Mouse (Mus musculus) forelimb bud, embryonic 11.5 days (tissue): Measurements from ENCODE around the gene Nemp2.

ENCODE experiments used
- DNase-seq: peaks from one replicate; pipeline ENCODE4 v3.0.0-alpha.2; 2012; ENCODE audit warnings: low read depth, low spot score

Nemp2 gene

DNA sequence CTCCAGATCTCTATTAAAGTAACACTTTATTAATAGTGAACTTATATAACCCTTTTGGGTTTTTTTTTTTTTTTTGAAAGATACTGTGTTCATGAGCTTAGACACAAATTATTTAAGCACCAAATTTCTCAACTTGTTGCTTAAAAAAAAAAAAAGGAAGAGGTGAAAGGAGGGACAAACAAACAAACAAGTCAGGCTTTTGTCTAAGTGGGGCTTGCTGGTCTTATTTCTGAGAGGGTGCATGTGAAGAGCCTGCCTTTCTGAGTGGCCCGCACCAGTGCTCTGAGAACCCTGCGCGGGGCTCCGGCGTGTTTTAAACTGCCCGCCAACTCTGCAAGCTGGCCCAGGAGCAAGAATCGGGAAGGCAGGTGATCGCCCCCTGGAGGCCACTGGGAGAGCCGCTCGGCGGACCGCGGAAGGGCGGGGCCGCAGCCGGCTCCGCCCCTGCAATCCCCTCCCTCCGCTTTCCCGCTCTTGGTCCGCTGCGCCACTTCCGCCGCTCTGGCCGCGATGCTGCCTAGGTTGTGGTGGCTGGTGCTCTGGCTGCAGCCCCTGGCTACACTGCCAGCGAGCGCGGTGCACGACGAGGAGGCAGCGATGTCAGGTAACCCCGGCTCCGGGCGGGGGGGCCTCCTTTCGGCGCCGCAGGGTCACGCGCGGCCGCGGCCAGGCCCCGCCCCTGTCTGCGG lies at the start of gene Nemp2:
Gene Nemp2, plus strand, starts transcription at position 456 of the 689 bp plus-strand sequence.
- peak; percentile 92 for DNase-seq

DNA sequence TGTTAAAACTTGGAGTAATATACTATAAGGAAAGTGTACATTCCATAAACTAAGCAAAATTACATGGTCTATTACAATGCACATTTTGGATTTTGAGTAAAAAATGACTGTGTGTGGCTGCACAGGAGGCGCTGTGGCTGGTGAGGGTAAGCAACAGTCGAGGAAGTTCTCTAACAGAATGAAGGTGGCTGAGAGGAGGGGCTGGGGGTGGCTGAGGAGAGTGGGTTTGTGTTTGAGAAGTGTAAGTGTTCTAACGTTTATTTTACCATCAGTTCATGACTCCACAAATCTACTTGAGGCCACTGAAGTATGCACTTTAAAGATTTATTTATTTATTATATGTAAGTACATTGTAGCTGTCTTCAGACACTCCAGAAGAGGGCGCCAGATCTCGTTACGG lies 48.8 kb upstream of the Nemp2 start:
- no peak for DNase-seq

DNA sequence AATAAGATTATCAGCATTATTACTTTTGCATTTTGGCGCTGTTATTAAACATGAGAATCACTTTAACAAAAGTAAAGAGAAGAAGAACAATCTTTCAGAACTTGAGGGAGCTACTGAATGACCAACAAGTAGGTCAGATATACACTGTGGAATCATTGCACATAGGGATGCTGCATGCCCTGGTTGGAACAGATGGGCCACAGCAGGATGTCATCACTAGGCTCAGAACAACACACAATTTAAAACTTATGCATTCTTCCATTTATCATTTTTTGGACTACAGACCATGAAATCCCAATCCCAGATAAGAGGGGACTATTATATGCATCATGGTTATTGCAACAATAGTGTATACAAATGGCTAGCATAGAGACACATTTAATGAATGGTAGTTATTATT lies 47.6 kb upstream of the Nemp2 start:
- DNase-seq: no peak

GRCm38 (mm10) chr1:52596982-52597646 lies 33.4 kb upstream of the Nemp2 start:
- no peak for DNase-seq

DNA sequence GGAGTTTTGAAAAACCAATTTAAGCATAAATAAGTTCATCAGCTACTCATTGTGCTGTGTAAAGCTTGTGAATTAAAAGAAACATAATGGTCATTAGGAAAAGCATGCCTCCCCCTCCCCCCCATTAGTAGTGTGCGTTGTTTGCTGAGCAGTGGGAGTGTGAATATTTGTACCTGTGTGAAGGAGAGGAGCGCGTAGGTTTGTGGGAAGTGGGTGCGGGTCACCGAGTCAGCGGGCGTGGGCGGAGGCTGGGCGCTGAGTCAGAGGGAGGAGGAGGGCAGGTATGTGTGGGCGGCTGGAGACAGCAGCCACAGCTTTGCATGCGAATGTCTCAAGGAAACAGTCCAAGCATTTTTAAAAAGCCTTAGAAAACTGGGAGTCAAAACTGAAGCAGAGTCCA lies 32.7 kb upstream of the Nemp2 start:
- DNase-seq: no peak

DNA sequence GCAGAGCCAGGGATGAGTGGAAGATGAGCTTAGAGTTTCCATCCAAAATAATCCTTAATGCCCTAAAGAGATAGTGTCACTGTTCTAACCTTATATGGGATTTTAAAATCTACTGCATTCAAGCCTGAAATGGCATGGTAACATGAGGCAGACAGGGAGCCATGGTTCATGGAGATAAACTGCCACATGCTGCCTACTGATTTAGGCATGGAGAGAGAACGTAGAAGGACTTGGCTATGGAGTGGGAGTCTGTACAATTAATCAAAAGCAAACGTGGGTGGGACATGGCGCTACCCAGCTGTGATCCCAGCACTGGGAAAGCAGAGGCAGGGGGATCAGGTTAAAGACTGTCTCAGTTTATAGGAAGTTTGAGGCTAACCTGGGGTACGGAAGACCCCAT lies 32.1 kb upstream of the Nemp2 start:
- DNase-seq: no peak

- DNase-seq: no peak
Observed at GRCm38 (mm10) chr1:52601496-52601895, 29.0 kb upstream of the Nemp2 start.

GRCm38 (mm10) chr1:52607700-52608099 lies 22.8 kb upstream of the Nemp2 start:
- DNase-seq: no peak

- no peak for DNase-seq
Observed at GRCm38 (mm10) chr1:52608486-52608885, 22.0 kb upstream of the Nemp2 start.

DNA sequence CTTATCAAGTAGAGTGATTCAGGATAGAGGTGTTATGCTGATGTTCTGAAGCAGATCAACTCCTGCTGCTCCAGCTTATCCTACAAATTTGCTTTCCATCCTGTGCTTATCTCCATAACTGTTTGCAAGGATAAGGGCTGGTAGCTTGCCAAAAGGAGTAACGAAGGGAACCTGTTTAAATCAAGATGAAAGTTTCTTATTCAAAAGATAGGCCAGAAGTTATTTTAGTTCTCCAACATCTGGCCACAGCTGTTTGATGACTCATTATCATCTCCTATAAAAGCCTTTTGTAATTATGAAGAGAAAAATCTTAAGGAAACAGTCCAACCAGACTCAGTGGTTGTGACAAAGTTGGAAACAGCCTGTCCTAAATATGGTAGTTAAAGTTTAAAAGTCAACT lies 12.3 kb upstream of the Nemp2 start:
- DNase-seq: no peak

- DNase-seq: no peak
Observed at GRCm38 (mm10) chr1:52620442-52620841, 10.1 kb upstream of the Nemp2 start.

GRCm38 (mm10) chr1:52630937-52631299 lies 415 bp downstream of the Nemp2 start:
- DNase-seq: peak; percentile 62

DNA sequence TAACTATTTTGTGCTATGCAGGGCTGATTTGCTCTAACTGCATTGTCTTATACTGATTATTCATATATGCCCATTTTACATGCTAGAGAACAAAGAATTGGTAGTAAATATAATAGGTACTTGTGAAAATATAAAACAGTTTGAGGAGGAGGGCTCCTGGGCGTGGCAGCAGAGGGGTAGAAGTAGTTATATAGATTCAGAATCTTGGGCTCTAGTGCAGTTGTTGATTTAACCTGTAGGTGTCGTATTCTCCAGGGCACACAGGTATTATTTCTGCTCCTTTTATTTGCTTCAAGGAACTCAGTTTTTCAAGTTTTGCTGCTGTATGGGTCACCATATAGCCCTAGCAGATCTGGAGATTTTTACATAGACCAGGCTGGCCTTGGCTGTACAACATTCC lies 1.1 kb downstream of the Nemp2 start:
- no peak for DNase-seq

GRCm38 (mm10) chr1:52634251-52634650 lies 3.7 kb downstream of the Nemp2 start:
- no peak for DNase-seq

DNA sequence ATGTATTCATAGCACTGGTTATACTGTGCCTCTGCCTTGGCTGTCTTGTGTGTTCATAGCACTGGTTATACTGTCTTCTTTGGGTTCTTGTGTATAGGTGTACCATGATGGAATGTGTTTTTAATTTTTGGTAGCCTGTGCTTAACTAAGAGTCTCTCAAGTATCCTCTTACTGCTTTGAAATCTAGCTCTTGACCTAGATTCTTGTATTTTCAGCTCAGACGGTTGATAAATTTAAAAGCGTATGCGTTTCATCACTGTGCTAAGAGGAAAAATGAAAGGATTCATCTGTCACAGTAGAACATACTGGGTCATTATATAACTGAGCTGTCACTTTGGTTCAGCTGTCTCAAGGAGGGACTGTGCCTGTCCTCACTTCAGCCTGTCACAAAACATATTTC lies 5.4 kb downstream of the Nemp2 start:
- no peak for DNase-seq

DNA sequence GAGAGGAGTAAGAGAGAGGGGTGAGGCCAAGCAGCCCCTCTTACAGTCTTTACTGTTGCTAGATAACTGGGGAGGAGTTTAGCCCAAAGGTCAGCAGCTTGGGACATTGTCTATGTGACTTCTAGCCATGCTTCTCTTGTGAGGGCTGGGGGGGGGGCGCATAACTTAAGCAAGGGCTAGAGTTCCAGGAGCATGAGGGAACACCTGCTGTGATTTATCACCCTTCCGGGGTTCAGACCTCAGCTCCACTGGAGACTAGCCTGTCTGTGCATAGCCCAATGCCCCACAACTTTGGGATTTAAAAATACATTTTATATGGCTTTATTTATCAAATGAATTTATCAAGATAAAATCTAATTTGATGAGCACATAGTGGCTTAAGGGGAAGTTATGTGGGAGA lies 7.6 kb downstream of the Nemp2 start:
- no peak for DNase-seq

GRCm38 (mm10) chr1:52639090-52639489 lies 8.6 kb downstream of the Nemp2 start:
- DNase-seq: no peak

DNA sequence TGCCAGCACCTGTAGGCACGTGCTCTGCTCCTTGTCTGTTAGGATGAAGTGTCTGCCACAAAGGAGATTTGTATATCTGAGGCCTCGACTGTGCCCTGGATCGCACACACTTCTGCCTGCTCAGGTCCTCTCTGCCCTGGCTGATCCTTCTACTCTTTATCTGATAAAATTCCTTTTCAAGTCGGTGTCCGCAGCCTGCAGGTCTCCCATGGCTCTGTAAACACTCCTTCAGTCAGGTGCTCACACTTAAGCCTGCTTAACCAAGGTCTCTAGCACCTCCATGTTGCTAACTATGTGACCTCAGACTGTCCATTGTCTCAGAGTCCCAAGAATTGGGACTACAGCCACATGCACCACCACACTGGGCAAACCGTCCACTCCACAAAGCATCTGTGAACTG lies 9.8 kb downstream of the Nemp2 start:
- no peak for DNase-seq

DNA sequence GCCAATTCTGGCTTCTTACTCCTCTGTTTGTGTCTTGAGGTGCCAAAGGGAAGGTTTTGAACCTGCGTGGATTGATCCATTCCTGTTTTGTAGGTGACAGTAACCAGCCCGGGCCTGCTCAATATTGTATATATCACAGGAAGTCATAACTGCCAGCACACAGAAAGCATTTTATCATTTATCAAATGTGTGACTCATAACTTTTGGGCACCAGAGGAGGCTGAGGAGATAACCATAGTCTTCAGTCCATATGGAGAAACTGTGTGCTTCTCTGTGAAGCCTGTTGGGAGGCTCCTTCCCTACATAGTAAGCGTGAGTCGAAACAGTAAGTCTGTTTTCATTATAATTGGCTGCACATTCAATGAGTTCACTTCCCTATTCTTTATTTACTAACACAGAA lies 10.2 kb downstream of the Nemp2 start:
- DNase-seq: no peak

DNA sequence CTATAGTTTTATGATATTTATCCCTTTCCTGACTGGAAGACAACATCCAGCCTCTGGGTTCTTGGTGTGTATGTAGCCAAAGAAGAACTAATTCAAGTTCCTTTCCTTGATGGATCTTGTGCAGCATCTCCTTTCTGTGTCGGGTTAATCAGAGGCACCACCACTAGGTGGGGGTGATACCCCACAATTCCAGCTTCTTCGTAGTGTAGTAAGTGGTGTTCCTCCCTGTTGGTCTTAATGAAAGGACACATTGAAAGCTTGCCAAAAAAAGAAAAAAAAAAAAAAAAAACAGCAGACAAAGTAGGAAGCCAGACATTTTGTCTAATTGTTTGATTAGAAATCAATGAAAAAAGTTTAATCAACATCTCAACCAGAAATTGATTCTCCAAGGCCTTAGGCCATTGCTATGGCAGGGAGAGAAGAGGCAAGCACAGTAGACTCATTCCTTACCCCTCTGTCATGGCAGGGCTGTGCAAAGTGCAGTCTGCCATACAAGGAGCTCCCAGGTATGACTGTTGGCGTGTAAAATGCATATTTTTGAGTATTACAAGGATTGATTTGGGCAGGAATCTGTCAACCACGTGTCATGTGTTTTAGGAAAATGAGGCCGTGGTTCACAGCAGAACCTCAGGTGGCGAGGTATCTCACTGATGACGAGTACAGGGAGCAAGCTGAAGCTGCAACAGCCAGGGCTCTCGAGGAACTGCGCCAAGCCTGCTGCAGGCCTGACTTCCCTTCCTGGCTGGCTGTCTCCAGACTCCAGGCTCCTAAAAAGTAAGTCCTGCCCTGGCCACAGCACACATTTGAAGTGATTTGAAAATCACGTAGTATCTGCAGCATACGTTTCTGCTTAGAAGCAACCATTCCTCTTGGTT lies 17.9 kb downstream of the Nemp2 start:
- peak; percentile 52 for DNase-seq

DNA sequence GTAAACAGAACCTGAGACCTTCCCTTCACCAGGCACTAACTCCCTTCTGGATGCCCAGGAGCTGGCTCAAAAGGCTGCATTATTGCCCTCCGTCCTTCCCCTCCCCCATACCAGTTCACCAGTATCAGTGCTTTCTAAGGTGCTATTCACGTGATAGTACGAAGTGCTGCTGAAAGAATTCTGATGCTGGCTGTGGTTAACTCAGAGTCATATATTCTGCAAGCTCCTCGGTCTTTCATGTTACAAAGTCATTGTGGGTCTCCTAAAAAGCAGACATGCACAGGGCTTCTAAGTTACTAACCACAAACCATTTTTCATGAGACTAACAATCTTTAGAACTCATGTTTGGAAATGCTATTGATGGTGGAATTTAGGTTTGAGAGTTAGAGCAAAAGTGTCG lies 19.6 kb downstream of the Nemp2 start:
- no peak for DNase-seq

DNA sequence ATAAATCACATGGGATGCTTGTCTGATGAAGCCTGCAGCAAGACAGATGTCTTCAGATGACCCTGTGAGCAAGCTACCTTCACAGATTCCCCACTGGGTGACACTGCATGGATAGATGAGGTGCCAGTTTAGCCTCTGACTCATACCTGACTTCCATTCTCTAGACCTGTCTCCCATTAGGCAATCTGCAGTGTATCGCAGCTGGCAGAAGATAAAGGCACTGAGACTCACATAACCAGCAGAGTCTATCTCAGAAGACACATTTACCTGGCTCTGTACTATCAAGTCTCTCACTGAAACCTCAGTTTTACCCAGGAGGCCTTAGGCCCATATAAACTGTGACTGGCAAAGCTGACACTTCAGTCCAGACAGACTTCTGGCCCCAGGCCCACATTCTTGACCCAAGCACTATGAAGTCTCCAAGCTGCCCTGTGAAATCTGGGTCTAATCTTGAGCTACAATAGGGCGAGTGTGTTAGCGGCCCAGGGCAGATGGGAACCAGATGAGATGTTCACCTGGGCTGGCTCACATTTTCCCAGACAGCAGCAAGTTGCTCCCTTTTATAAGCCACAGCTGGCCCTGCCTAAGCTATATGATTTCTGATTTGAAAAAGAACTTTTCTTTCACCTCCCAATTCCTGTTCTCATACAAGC lies 22.2 kb downstream of the Nemp2 start:
- DNase-seq: peak; percentile 84
